Mouse (Mus musculus) myocyte (in vitro differentiated cells): ENCODE measurements at regions not wholly inside any gene's neighbourhood (a gene's known extent, or its start where the extent isn't known, plus 50 kb on each side); places are given as distances from the start of the nearest gene placed in this dataset.

Source experiments
- CEBPB ChIP-seq: IDR thresholded peaks from 2 replicates; pipeline ENCODE4 v1.6.1; 2011; ENCODE audit warnings: mild to moderate bottlenecking, moderate library complexity; ENCODE audit not compliant: poor library complexity, insufficient read depth, severe bottlenecking
- E2F4 ChIP-seq: IDR thresholded peaks from one replicate; pipeline ENCODE4 v1.6.1; 2011; ENCODE audit warnings: mild to moderate bottlenecking, control low read depth, moderate library complexity; ENCODE audit not compliant: insufficient read depth
- MAX ChIP-seq: IDR thresholded peaks from one replicate; pipeline ENCODE4 v1.6.1; 2011; ENCODE audit warnings: low read depth, mild to moderate bottlenecking, control low read depth
- MYOD1 ChIP-seq, 3 experiments: IDR thresholded peaks; one replicate each; pipeline ENCODE4 v1.6.1; 2011; ENCODE audit warnings: control low read depth in 2 of 3, low read depth in 2 of 3, mild to moderate bottlenecking in 2 of 3, moderate library complexity in 1 of 3; ENCODE audit not compliant: insufficient read length in 2 of 3, control insufficient read depth in 1 of 3
- MYOG ChIP-seq, 3 experiments: IDR thresholded peaks; one replicate each; pipeline ENCODE4 v1.6.1; 2011; ENCODE audit warnings: control low read depth in 2 of 3, low read depth in 2 of 3, mild to moderate bottlenecking in 2 of 3; ENCODE audit not compliant: insufficient read length in 2 of 3, control insufficient read depth in 1 of 3, insufficient read depth in 1 of 3
- POLR2A ChIP-seq: IDR thresholded peaks from one replicate; pipeline ENCODE4 v1.6.1; 2011; ENCODE audit warnings: low read depth, mild to moderate bottlenecking, control low read depth, moderate library complexity; ENCODE audit not compliant: insufficient read length
- POLR2AphosphoS2 ChIP-seq: IDR thresholded peaks from one replicate; pipeline ENCODE4 v1.6.1; 2011; ENCODE audit warnings: low read depth, control low read depth; ENCODE audit not compliant: insufficient read length
- REST ChIP-seq: IDR thresholded peaks from one replicate; pipeline ENCODE4 v1.6.1; 2011; ENCODE audit warnings: mild to moderate bottlenecking, control low read depth, moderate library complexity; ENCODE audit not compliant: insufficient read depth, insufficient read length
- TCF12 ChIP-seq: IDR thresholded peaks from one replicate; pipeline ENCODE4 v1.6.1; 2011; ENCODE audit warnings: mild to moderate bottlenecking, control low read depth; ENCODE audit not compliant: poor library complexity, insufficient read depth, severe bottlenecking
- TCF3 ChIP-seq: IDR thresholded peaks from one replicate; pipeline ENCODE4 v1.6.1; 2011; ENCODE audit warnings: low read depth, control low read depth; ENCODE audit not compliant: insufficient read length

DNA sequence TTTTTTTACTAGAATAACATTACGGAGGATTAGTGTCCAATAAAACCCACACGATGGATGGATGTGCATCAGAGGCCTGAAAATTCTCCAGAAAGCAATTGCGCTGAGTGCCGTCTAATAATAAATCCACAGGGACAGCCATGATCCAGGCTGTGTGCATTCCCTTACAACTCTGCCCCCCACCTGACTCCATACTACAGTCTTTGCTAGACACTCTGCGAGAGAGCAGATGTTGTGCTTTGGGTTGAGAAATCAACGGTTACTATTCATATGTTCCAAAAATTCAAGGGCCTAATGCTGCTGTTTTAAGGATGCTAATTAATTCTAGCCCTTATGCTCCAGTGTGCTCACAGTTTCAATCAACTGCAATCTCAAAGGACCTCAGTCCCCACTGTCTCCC lies 251.2 kb upstream of the Noct start:
- no peak for TF ChIP-seq CEBPB
- no peak for TF ChIP-seq POLR2A
- no peak for TF ChIP-seq REST
- no peak for TF ChIP-seq POLR2AphosphoS2
- TF ChIP-seq TCF12 = no peak
- TF ChIP-seq E2F4 = no peak
- TF ChIP-seq MYOD1 (IDR thresholded peaks at IDR 0.05; ENCODE audit: control insufficient read depth in 1 of 3, insufficient read length in 2 of 3, low read depth in 2 of 3) = no peak
- TF ChIP-seq MYOG (IDR thresholded peaks at IDR 0.05; ENCODE audit: control insufficient read depth in 1 of 3, insufficient read depth in 1 of 3, insufficient read length in 2 of 3, low read depth in 2 of 3) = no peak
- no peak for TF ChIP-seq TCF3
- TF ChIP-seq MAX = no peak
